Mouse (Mus musculus): ENCODE results near the gene Gm12184.
A peak's percentile ranks its signal among the peaks of the same experiment; 100 is the strongest.
"Not testable (repeated sequence)": the region's sequence is repeated elsewhere in the genome, so short reads cannot be mapped to it uniquely, and the experiment has no call there.

Gene Gm12184

DNA sequence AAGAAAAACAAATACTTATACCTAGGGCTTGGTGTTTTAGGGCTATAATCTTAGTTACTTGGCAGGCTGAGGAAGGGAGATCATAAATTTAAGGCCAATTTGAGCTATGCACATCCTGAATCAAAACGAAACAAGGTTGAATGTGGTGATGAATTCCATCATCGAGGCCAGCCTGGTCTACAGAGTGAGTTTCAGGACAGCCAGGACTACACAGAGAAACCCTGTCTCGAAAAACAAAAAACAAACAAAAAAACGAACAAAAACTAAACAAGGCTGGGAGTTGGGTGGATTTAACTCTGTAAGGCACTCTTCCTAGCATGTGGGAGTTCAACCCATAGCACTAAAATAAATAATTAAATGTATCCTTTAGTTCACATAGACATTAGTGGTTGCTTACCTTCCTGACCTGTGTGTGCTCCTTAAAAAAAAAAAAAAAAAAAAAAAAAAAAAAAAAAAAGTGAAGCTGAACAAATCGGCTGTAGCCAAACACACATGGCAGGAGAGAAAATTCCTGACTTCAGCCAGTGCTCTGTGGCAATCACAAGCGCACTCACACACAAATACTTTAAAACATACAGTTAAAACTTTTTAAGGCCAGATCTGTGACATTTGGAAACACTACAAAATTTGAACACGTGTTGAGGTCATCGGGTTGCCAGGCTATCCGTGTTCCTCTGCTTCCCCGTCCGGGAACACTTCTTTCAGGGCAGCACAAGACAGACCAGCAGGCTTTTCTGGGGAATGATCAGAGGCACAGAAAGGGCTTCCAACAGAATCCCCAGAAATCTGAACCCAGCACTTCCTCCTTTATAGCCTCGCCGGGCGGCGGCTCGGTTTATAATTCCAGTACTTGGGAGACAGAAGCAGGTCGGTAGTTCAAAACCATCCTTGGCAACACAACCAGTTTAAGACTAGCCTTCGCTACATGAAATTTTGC lies 27.2 kb downstream of the Gm12184 start:
- DNase-seq: no peak

DNA sequence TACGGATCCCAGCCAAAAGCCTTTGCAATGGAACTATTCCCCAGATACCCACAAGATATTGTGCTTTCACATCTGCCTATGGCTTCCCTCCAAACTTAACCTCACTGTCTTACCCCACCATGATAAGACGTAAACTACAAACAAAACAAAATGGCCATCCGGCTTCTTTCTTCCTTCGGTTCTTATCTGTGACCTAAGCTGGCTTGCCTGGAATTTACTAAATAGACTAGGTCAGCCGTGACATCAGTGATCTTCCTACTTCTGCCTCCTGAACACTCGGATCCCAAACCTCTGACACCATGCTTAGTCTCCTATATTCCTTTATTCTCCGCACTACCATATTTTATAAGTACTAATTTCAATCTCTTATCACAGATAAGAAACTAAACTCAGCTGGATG lies 28.1 kb downstream of the Gm12184 start:
- DNase-seq: no peak

DNA sequence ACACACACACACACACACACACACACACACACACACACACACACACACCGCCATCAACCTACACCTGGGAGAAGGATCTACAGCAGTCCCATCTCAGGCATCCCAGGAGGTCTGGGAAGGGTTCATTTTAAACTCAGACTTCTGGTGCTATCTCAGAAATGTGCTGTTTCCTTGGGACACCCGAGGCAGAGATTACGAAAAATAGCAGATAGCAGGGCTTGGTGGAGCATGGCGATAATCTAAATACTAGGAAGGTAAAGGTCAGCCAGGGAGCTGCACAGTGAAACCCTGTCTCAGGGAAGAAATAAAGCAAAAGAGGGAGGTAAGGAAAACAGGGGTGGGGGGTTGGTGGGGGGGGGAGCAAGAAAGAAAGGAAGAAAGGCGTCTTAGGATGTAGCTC lies 29.2 kb downstream of the Gm12184 start:
- DNase-seq: no peak

DNA sequence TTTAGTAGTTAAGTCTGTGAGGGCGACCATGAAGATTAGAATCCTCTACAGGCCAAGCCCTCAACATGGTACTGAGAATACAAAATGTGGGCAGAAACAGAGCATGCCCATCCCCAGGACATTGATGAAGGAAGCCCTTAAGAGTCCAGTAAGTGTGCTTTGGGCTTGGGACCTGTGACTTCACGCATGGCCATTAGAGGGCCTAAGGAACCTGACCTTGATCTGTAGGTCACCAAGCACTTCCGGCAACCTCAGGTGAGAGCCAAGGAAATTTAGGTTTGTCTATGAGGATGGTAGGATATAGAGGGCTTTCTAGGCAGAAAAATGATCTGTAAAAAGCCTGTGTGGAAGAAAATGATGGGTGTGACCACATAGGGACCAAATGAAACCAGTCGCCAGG lies 30.2 kb downstream of the Gm12184 start:
- no peak for DNase-seq

DNA sequence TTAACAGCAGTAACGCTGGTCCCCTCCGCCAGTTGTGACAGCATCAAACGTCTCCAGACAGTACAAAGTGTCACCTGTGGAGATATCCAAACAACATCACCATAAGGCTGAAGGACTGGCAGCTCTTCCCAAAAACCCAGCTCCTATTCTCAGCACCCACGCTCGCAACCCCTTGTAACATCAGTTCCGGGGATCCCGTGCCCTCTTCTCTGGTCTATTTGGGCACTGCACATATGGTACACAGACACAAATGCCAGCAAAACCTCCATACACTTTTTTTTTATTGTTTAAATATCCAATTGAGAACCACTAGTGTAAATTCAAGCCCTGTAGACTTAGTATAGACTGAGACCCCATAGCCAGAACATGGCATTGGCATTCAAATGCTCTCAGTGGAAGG lies 31.2 kb downstream of the Gm12184 start:
- no peak for DNase-seq

DNA sequence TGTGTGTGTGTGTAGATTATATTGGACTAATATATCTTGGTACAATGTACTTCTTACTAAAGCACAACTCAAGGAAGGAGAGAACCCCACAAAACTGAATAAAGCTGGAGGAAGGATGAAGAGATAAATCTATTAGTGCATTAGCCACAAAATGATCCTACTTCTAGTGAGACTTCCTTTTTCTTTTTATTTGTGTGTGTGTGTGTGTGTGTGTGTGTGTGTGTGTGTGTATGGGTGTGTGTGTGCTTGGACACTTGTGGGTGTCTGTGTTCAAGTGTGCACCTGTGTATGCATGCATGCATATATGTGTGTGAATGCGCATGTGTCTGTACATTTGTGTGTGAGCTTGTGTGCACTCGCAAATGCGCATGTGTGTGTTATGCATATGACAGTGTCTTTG lies 33.3 kb downstream of the Gm12184 start:
- no peak for DNase-seq

DNA sequence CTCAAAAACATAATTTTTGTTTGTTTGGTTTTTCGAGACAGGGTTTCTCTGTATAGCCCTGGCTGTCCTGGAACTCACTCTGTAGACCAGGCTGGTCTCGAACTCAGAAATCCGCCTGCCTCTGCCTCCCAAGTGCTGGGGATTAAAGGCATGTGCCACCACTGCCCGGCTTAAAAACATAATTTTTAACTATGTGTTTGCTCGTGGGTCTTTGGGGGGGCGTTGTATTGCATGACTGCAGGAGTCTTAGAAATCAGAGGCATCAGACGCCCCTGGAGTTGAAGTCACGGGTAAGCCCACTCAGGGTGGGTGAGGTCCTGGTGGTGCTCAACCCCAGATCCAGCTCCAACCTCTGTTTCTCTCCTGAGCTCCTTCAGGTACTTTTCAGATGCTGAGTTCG lies 34.6 kb downstream of the Gm12184 start:
- DNase-seq: not testable (repeated sequence)

DNA sequence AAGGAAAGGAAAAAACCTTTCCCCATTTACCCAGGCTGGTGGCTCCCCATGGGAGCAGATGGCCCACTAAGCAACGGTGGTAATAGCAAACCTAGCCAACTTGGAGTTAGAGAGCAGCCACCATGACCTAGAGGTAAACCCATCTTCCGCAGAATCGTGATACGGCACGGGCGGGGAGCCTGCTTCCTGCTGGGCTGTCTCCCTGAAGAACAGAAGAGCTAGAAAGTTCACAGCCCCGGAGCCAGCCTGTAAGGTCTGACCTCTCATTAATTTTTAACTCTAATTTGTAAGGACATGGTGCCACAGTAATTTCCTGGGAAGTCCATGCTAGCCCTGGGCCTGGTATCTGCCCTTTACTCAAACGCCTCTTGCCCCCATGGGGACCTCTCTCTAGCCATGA lies 35.5 kb downstream of the Gm12184 start:
- no peak for DNase-seq

DNA sequence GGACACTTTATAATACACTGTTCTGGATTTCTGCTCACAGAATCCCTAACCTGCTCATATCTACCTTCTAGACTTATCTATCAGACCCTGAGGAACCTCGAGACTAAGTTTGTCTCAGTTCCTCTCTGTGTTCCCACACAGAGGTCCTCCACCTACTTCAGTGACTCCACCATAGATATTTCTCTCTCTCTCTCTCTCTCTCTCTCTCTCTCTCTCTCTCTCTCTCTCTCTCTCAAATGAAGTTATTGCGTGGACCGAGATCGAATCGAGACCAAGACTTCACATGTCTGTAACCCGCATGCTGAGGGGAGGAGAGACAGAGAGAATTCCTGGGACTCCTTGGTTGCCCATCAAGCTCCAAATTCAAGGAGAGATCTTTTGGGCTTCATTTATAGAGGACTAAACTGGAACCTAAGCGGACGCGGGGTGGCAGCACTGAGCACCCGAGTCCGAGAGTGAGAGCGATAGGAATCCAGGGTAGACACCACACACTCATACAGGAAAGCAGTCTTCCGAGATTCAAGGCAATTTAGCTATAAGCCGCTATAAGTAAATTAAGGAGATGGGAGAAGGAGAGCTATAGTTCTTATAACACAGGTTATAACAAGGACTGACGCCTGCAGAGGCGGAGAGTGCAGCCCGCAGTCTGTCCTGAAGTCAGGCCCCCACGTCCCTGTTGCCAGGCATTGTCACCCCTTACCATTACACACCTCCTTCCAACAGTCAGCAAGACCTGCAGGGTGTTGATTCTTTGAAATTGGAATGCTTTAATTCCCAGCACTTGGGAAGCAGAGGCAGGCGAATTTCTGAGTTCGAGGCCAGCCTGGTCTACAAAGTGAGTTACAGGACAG lies 36.3 kb downstream of the Gm12184 start:
- peak; percentile 81 to 85 for DNase-seq

DNA sequence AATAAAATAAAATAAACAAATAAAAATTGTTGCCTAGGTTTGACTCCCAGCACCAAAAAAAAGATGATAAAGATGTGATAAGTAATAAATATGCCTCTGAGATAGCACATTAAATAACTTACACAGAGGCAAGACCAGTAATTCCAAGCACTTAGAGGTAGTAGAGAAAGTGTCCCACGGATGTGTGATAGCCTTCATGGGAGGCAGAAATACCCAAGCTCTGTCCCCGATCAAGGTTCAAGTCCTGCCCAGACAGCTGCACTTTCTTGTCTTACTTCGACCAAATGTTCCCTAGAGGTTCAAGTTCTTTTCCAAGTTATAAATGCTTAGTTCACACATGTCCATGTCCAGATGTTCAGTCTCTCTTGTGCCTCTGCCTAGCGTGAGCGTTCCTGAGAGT lies 37.2 kb downstream of the Gm12184 start:
- DNase-seq: no peak

DNA sequence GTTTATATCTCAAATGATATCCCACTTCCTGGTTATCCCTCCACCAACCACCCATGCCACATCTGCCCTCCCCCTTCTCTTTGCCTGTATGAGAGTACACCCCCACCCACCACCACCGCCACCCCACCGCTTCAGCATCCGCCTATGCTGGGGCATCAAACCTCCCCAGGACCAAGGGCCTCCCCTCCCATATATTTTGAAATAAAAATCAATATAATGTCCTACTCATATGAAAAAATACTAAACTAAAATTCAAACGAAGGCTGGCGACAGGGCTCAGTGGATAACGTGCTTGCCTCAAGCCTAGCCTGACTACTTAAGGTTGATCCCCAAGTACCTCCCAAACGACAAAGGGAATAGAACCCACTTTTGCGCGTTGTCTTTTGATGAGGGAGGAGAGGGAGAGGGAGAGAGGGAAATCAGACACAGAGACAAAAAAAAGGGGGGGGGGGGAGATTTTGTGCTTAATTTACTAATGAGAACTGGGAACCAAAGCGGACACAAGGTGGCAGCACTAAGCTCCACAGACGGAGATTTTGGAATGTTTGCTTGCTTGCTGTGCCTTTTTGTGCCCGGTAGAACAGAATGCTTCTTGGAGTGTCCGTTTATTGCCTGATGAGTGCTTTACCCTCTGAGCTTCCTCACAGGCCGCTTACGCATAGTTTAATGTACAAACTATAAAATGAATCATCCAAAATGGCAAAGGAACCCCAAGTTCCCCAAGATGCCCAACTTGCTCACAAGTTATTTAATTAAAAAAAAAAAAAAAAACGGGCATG lies 38.0 kb downstream of the Gm12184 start:
- peak; percentile 77 to 83 for DNase-seq

DNA sequence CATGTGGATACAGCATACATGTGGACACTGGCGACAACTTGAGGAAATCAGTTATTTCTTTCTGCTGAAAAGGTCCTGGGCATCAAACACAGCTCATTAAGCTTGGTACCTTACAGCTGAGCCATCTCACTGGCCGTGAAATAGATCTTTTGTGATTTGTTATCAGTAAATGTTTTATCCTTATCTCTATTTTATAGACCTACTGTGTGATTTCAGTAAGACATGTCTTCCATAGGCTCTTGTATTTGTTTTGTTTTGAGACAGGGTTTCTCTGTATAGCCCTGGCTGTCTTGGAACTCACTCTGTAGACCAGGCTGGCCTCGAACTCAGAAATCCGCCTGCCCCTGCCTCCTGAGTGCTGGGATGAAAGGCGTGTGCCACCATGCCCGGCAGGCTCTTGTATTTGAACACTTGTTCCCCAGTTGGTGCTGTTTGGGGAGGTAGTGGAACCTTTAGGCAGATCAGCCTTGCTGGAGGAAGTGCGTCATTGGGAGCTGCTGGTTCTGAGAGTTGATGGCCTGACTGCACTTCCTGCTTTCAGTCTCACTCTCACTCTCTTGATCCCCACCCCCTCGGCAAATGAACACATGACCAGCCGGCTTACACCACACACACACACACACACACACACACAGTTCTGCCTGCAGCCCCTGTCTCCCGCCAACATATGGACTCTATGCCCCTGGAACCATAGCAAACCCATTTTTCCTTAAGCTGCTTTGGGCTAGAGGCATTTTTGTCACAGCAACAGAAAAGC lies 38.8 kb downstream of the Gm12184 start:
- peak; percentile 73 to 78 for DNase-seq

DNA sequence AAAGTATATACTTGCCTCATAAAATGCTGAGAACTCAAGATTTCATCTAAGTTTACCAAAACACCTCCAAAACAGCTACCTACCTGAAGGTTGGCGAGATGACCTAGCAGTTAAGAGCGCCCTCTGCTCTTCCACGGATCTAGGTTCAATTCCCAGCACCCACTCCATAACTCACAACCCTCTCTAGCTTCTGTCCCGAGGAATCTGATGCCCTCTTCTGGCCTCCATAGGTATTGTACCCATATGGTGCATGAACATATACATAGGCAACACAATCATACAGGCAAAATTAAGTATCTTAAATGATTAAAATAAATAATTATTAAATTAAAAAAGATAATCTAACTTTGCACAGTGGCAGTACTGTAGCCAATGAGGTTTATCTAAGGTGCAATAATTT lies 44.2 kb downstream of the Gm12184 start:
- DNase-seq: no peak

DNA sequence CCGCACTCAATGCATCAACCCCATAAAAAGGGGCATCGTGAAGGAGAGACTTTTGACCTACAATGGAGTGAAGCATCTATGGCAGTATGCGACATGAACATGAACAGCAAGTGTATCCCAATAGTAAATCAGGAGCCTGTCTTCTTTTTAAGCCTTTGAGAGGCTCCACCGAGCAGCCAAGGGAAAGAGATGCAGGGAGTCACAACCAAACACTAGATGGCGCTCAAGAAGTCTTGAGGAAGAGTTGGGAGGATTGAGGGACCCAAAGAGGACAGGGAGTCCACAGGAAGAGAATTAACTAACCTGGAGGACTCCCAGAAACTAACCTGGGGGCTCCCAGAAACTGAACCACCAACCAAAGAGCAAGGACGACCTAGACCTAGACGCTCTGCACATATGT lies 47.0 kb downstream of the Gm12184 start:
- DNase-seq: peak in 1 of 2 experiments; percentile 43

DNA sequence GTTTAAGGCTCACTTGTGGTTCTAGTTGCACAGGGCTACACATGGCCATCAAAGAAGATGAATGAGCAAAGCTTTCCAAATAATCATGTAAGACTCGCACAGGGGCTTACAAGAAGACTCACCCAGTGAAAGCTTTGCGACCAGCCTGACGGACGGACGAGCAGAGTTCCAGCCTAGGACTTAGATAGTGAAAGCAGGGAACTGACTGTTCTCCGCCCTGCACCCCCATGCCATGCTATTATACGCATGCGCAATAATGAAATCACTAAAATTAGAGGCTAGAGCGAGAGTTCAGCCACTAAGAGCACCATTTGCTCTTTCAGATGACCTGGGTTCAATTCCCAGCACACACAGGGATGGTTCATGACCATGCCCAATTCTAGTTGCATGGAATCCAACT lies 49.2 kb downstream of the Gm12184 start:
- DNase-seq: no peak

DNA sequence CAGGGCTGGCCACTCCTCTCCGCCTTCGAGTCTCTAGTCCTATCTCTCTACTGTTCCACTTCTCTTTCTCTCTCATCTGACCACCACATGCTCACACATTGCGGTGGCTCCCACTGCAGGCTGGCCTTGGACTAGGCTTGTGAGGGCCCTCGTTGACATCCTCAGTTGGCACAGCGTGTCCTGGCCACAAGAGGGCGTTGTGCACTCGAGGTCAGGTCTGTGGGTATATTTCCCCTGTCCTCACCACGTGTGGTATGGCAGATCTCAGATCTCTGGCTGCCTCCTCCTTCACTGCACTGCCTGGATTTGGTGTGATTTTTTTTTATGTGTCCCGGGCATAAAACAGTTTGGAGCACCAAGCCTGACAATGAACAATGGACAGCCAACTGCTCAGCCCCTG lies 49.8 kb downstream of the Gm12184 start:
- DNase-seq: no peak

DNA sequence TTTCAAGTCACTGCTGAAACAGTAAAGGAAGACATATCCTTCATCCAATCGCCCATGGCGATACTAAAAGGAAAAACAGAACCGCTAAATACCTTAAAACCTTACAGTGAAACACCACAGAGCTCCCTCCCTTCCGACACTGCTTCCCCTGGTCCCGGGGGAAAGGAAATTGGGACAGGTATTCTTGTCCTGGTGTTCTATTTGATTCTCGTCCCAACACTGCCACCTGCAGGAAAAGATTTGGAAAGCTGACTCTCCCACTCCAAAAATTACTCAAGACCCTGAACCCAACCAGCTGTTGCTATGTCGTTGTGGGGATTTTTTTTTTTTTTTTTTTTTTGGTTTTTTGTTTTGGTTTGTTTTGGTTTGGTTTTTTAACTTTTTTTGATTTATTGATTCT lies 51.0 kb downstream of the Gm12184 start:
- DNase-seq: peak; percentile 44 to 52

All from lung, adult 18-20 months (tissue).